Mouse (Mus musculus) embryonic facial prominence, embryonic 10.5 days (tissue): ENCODE data around the gene Etl4. TPM values are rescaled to one million over a fixed set of nuclear protein-coding genes. Genes with fewer than 3 reads are reported as not detected.

Experiments used
- DNase-seq: peaks from one replicate; pipeline ENCODE4 v3.0.0-alpha.2; 2017; ENCODE audit warnings: low spot score
- H3K27ac ChIP-seq: fragments of 300-500 bp; sonication (generic); replicated peaks from 2 replicates; pipeline ENCODE4 v1.5.1; 2016; ENCODE audit warnings: mild to moderate bottlenecking
- H3K27me3 ChIP-seq: fragments of 300-500 bp; sonication (generic); replicated peaks from 2 replicates; pipeline ENCODE4 v1.6.1; 2016; ENCODE audit warnings: low read depth, mild to moderate bottlenecking; ENCODE audit not compliant: poor library complexity, severe bottlenecking
- H3K36me3 ChIP-seq: fragments of 300-500 bp; sonication (generic); replicated peaks from 2 replicates; pipeline ENCODE4 v1.6.1; 2016; ENCODE audit warnings: mild to moderate bottlenecking, moderate library complexity
- H3K4me1 ChIP-seq: fragments of 300-500 bp; sonication (generic); 2 replicates; pipeline ENCODE4 v1.6.1; 2016
- H3K4me3 ChIP-seq: fragments of 300-500 bp; sonication (generic); 2 replicates; pipeline ENCODE4 v1.5.1; 2016; ENCODE audit warnings: mild to moderate bottlenecking, moderate library complexity
- H3K9me3 ChIP-seq: fragments of 300-500 bp; sonication (generic); 2 replicates; pipeline ENCODE4 v1.6.1; 2016; ENCODE audit warnings: mild to moderate bottlenecking
- WGBS: fragments of 180-500 bp; shearing (Covaris S2); methylation state at CpG from one replicate; pipeline ENCODE4 v1.1.7; 2016; 5-methylcytosine and 5-hydroxymethylcytosine counted together
- polyA plus RNA-seq: library from polyadenylated mRNA; unstranded; fragments of >200 nt; fragmentation: Nextera tagmentation; extraction: Ambion mirVana; gene quantifications from 2 replicates; pipeline ENCODE4 v1.2.1, GENCODE M21; 2016

Gene Etl4
- polyA plus RNA-seq, 1 experiment from 2014 or later = 26.1 TPM

DNA sequence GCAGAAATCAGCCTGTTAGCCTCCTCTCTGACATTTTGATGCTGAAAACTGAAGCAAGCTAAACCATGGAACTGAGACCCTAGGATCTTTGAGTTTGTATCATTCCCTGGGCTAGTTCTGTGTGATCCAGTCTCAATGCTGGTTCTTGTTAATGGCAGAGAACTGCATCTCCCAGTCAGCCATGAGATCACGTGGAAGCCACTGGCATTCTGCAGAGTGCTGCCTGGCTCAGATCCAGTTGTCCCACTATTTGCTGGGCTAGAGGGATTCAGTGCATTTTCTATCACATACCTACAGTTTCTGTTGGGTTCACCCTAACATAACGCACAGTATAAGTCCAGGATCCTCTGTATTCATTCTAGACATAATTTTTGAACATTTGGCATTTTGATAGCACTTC lies 524.1 kb downstream of the Etl4 start:
- 88% methylated on average over 2 of the region's 2 CpGs for WGBS

GRCm38 (mm10) chr2:20435530-20435929 lies 526.0 kb downstream of the Etl4 start:
- no peaks in the 10 kb centered on the region for H3K27me3 ChIP-seq
- no peaks in the 10 kb centered on the region for H3K36me3 ChIP-seq
- DNase-seq = no peak
- no peak overlapping the region for H3K27ac ChIP-seq
- H3K9me3 ChIP-seq = no peaks in the 10 kb centered on the region
- WGBS = 91% methylated on average over 4 of the region's 4 CpGs
- H3K4me3 ChIP-seq = no peak overlapping the region
- no peaks in the 10 kb centered on the region for H3K4me1 ChIP-seq

More for the DNA sequence above, 524.1 kb downstream of the Etl4 start:
- no peak for DNase-seq
- H3K4me1 ChIP-seq = no peaks in the 10 kb centered on the region
- H3K9me3 ChIP-seq = no peaks in the 10 kb centered on the region
- H3K27me3 ChIP-seq = no peaks in the 10 kb centered on the region
- H3K27ac ChIP-seq = no peak overlapping the region
- H3K36me3 ChIP-seq = no peaks in the 10 kb centered on the region
- no peak overlapping the region for H3K4me3 ChIP-seq

- 83% methylated on average over 2 of the region's 2 CpGs for WGBS
- no peaks in the 10 kb centered on the region for H3K27me3 ChIP-seq
- H3K27ac ChIP-seq = no peak overlapping the region
- H3K4me1 ChIP-seq = peaks cover 5% of the 10 kb centered on the region; the same call in 1 of the 2 replicates
- H3K9me3 ChIP-seq = no peaks in the 10 kb centered on the region
- no peaks in the 10 kb centered on the region for H3K36me3 ChIP-seq
- no peak overlapping the region for H3K4me3 ChIP-seq
- no peak for DNase-seq
Measured at GRCm38 (mm10) chr2:20442731-20443130, 533.2 kb downstream of the Etl4 start.

GRCm38 (mm10) chr2:20443671-20444440 lies 534.3 kb downstream of the Etl4 start:
- 69% methylated on average over 10 of the region's 10 CpGs for WGBS
- Histone ChIP-seq H3K27me3 (no peaks in the 10 kb centered on the region), H3K27ac (no peak overlapping the region), H3K4me3 (no peak overlapping the region), H3K9me3 (no peaks in the 10 kb centered on the region), H3K4me1 (peaks cover 5% of the 10 kb centered on the region; the same call in 1 of the 2 replicates), H3K36me3 (no peaks in the 10 kb centered on the region)
- no peak for DNase-seq

DNA sequence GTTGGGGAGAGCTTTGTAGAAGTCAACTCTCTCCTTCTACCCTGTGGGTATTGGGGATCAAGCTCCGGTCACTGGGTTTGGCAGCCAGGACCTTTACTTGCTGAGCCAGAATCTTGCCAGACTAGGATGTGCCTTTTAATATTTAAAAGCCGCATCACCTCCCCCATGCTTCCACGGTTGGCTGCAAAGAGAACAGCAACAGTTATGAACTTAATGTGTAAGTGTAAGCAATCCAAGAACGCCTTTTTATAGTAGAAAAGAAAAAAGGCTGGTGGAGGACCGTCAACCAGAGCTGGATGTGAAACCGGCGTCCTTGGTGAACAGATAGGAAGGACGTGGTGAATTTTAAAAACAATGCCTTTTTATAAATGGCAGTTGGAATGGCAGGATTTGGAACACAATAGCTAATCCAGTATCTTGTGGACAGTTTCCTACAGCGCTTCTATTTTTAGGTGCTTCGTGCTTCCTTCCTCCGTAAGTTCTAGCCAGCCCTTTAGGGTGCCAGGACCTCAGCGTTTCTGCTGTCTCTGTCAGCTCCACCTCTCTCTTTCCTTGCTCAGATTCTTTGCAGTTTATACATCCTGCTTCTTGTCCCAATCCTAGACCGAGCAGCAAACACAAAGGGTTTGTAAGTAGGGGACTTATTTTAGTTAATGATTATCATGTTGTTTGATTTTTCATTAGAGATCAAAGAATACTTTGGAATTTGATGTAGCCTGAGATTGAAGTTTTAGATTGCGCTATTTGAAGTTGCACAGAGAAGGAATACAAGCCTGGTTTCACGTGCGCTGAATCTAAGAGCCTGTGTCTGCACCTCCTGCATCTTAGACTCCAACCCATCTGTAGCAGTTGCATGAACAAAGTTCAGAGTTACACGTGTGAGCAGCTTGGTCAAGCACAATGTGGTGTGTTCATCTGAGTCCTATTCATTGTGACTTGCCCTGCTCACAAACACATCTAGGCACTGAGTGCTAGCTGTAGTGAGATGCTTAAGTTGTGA lies 535.9 kb downstream of the Etl4 start:
- DNase-seq = no peak
- H3K4me3 ChIP-seq = no peak overlapping the region
- 75% methylated on average over 17 of the region's 17 CpGs for WGBS
- no peaks in the 10 kb centered on the region for H3K27me3 ChIP-seq
- H3K4me1 ChIP-seq = peaks cover 5% of the 10 kb centered on the region; the same call in 1 of the 2 replicates
- no peaks in the 10 kb centered on the region for H3K36me3 ChIP-seq
- no peaks in the 10 kb centered on the region for H3K9me3 ChIP-seq
- H3K27ac ChIP-seq = no peak overlapping the region

DNA sequence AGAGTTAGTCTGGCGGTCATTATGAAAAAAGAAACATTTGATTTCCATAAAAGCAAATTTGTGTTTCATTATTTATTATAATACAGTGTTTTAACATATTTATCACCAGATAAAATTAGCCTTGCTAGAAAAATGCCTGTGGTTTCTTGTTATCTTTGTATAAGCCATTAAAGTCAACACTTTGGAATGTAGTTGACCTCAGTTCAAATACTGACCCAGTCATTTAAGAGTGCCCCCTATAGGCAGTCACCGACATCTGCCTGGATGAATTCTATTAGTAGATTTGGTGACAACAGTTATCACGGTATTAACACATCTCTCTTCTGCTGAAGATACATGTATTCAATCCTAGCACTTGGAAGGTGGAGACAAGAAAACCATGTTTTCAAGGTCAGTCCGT lies 536.6 kb downstream of the Etl4 start:
- Histone ChIP-seq H3K27ac (no peak overlapping the region), H3K9me3 (no peaks in the 10 kb centered on the region), H3K4me1 (peaks cover 5% of the 10 kb centered on the region; the same call in 1 of the 2 replicates), H3K36me3 (no peaks in the 10 kb centered on the region), H3K27me3 (no peaks in the 10 kb centered on the region), H3K4me3 (no peak overlapping the region)
- DNase-seq = no peak
- 84% methylated on average over 4 of the region's 4 CpGs for WGBS

- H3K27me3 ChIP-seq = no peaks in the 10 kb centered on the region
- H3K27ac ChIP-seq = no peak overlapping the region
- DNase-seq = no peak
- WGBS = 52% methylated on average over 3 of the region's 3 CpGs
- H3K4me3 ChIP-seq = no peak overlapping the region
- H3K4me1 ChIP-seq = no peaks in the 10 kb centered on the region
- H3K36me3 ChIP-seq = no peaks in the 10 kb centered on the region
- no peaks in the 10 kb centered on the region for H3K9me3 ChIP-seq
Measured at GRCm38 (mm10) chr2:20450945-20451344, 541.4 kb downstream of the Etl4 start.

- H3K36me3 ChIP-seq = no peaks in the 10 kb centered on the region
- no peaks in the 10 kb centered on the region for H3K9me3 ChIP-seq
- DNase-seq = no peak
- 56% methylated on average over 3 of the region's 3 CpGs for WGBS
- H3K27ac ChIP-seq = no peak overlapping the region
- no peak overlapping the region for H3K4me3 ChIP-seq
- H3K4me1 ChIP-seq = no peaks in the 10 kb centered on the region
- no peaks in the 10 kb centered on the region for H3K27me3 ChIP-seq
Measured at GRCm38 (mm10) chr2:20453506-20454206, 544.1 kb downstream of the Etl4 start.

- Histone ChIP-seq H3K27me3 (no peaks in the 10 kb centered on the region), H3K4me1 (no peaks in the 10 kb centered on the region), H3K9me3 (no peaks in the 10 kb centered on the region), H3K36me3 (no peaks in the 10 kb centered on the region), H3K27ac (no peak overlapping the region), H3K4me3 (no peak overlapping the region)
- no peak for DNase-seq
- WGBS = 88% methylated on average over 2 of the region's 2 CpGs
Measured at GRCm38 (mm10) chr2:20479199-20479598, 569.6 kb downstream of the Etl4 start.

DNA sequence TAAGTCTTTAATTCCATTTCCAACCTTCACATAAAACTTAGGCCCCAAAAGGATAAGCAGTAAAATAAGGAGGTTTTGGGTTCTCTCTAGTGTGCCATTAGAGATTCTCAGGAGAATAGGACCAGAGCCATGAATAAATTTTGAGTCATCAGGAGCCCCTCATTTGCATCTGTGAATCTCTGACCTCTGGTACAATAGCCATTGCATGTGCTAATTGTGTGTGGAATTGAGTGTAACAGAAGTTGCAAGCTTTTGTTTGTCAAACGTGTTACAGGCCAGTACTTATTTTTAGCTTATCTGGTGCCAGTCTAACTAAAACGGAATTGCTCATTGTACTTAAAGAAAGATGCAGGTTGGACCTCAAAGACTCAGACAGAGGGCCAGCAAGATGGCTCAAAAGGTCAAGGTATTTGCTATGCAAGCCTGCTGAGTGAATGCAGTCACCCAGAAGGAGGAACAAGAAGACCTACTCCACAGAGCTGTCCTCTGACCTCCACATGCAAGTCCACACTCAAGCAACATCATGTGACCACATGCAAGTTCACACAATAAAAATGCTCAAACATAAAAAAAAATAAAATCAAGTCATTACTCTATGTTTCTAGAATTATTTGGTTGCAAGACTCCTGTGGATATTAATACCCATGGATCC lies 576.7 kb downstream of the Etl4 start:
- no peaks in the 10 kb centered on the region for H3K27me3 ChIP-seq
- no peak overlapping the region for H3K27ac ChIP-seq
- no peak overlapping the region for H3K4me3 ChIP-seq
- H3K9me3 ChIP-seq = no peaks in the 10 kb centered on the region
- 0 out of 2 replicates have a peak, but pooled peaks cover 5% of the 10 kb centered on the region for H3K4me1 ChIP-seq
- no peaks in the 10 kb centered on the region for H3K36me3 ChIP-seq
- WGBS = 42% methylated on average over 2 of the region's 2 CpGs
- no peak for DNase-seq

GRCm38 (mm10) chr2:20489090-20489489 lies 579.5 kb downstream of the Etl4 start:
- H3K4me1 ChIP-seq = 0 out of 2 replicates have a peak, but pooled peaks cover 5% of the 10 kb centered on the region
- no peaks in the 10 kb centered on the region for H3K27me3 ChIP-seq
- H3K4me3 ChIP-seq = no peak overlapping the region
- DNase-seq = no peak
- H3K9me3 ChIP-seq = peaks cover 6% of the 10 kb centered on the region; the same call in 1 of the 2 replicates
- H3K36me3 ChIP-seq = no peaks in the 10 kb centered on the region
- 92% methylated on average over 3 of the region's 3 CpGs for WGBS
- no peak overlapping the region for H3K27ac ChIP-seq

DNA sequence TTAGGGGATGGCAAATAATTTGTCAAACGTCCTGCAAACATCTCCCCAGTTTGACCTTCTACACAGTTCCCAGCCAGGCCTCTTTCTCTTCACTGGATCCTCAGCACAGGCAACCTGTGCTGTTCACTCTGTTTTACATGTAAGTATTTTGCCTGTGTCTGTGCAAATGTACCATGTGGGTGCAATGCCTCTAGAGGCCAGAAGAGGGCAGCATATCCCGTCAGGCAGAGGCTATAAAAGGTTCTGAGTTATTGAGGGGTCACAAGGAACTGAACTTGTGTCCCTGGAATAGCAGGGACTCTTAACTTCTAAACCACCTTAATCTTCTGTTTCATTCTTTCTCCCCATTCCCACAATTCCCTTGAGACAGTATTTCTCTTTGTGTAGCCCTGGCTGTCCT lies 582.5 kb downstream of the Etl4 start:
- Histone ChIP-seq H3K27ac (no peak overlapping the region), H3K9me3 (peaks cover 6% of the 10 kb centered on the region; the same call in 1 of the 2 replicates), H3K27me3 (no peaks in the 10 kb centered on the region), H3K36me3 (no peaks in the 10 kb centered on the region), H3K4me3 (no peak overlapping the region), H3K4me1 (peaks cover 8% of the 10 kb centered on the region; the same call in 1 of the 2 replicates)
- DNase-seq = no peak
- WGBS = 56% methylated on average over 2 of the region's 2 CpGs
